Mouse (Mus musculus) small intestine, adult 2 months (tissue): ENCODE data around the gene Gart.

Source experiments
- CTCF ChIP-seq: fragments of 200-500 bp; IDR thresholded peaks from 2 replicates; pipeline ENCODE4 v1.5.1; 2012; ENCODE audit warnings: low read depth, mild to moderate bottlenecking, control low read depth, inconsistent platforms, low read length, moderate library complexity, mixed read lengths; ENCODE audit not compliant: insufficient replicate concordance, insufficient read length; ENCODE audit errors: extremely low read depth
- POLR2A ChIP-seq: fragments of 200-500 bp; IDR thresholded peaks from 2 replicates; pipeline ENCODE4 v1.6.1; 2012; ENCODE audit warnings: low read depth, mild to moderate bottlenecking, control low read depth, inconsistent platforms, low read length, moderate library complexity

DNA sequence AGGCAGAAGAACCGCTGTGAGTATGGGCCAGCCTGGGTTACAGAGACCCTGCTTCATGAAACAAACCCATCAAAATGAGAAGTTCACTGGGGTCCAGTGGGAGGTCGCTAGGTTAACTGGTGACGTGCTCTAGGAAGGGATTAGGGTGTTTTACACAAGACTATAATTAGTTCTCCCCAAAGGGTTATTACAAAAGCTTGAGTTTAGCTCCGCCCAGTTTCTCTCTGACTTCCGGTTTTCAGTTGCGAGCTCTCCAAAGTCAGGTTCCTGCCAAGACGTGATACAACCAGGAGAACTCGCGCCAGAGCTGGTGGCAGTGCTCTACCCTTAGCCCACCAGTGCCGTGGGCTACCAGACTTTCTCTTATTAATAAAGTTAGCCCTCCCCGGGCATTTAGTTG, 35.5 kb downstream of the Gart start:
- TF ChIP-seq POLR2A (no peak), CTCF (no peak)
